16 mouse cellular contexts compared by ENCODE assay signal in genomic region chr14:71603710-71604109, GRCm38 (mm10).
"Had no signal": no experiment of that assay in that cellular context is flagged by ENCODE, and none has a peak within 500 bp of the region (broad histone marks: within the 10 kb centered on the region; RNA-seq: fewer than 3 reads in every experiment).

No protein-coding gene starts in this region.

- H3K4me3 ChIP-seq: intestine, embryonic 15.5 days; limb, embryonic 12.5 days; liver, embryonic 13.5 days; lung, embryonic 15.5 days; megakaryocyte, embryonic 14.5 days; neural tube, embryonic 13.5 days had no signal

- H3K27ac ChIP-seq: intestine, embryonic 15.5 days; limb, embryonic 12.5 days; liver, embryonic 13.5 days; lung, embryonic 15.5 days; macrophage; neural tube, embryonic 13.5 days had no signal

- ATAC-seq: intestine, embryonic 15.5 days; liver, postnatal 0 days had no signal

- H3K4me2 ChIP-seq: intestine, embryonic 15.5 days; limb, embryonic 12.5 days; liver, embryonic 13.5 days; lung, embryonic 15.5 days; neural tube, embryonic 13.5 days had no signal

- H3K36me3 ChIP-seq: intestine, embryonic 15.5 days; limb, embryonic 12.5 days; liver, embryonic 13.5 days; lung, embryonic 15.5 days; neural tube, embryonic 13.5 days had no signal

- H3K27me3 ChIP-seq: intestine, embryonic 15.5 days; limb, embryonic 12.5 days; liver, embryonic 13.5 days; lung, embryonic 15.5 days; megakaryocyte, embryonic 14.5 days; neural tube, embryonic 13.5 days had no signal

- H3K9me3 ChIP-seq: intestine, embryonic 15.5 days; limb, embryonic 12.5 days; liver, embryonic 13.5 days; lung, embryonic 15.5 days; megakaryocyte, embryonic 14.5 days; neural tube, embryonic 13.5 days had no signal

- H3K9ac ChIP-seq: intestine, embryonic 15.5 days; limb, embryonic 12.5 days; liver, embryonic 13.5 days; liver, postnatal 0 days; lung, embryonic 15.5 days; neural tube, embryonic 13.5 days had no signal

- DNase-seq: kidney, adult 18-20 months; kidney, postnatal 10 days; kidney, postnatal 4 days; liver; liver, embryonic 13.5 days; liver, postnatal 0 days; lung, postnatal 14 days; retina, postnatal 1 day; right cerebral cortex, postnatal 25 days; thymus, postnatal 36 days had no signal

- H3K4me1 ChIP-seq: intestine, embryonic 15.5 days; limb, embryonic 12.5 days; liver, embryonic 13.5 days; lung, embryonic 15.5 days; megakaryocyte, embryonic 14.5 days had no signal
